Mouse (Mus musculus): Measurements from ENCODE around the gene 9630041A04Rik.

- TF ChIP-seq CTCF (IDR thresholded peaks at IDR 0.05; ENCODE audit: extremely low read depth, insufficient read depth, insufficient read length, insufficient replicate concordance) (no peak), POLR2A (IDR thresholded peaks at IDR 0.05; ENCODE audit: low read depth, low read length) (no peak)
Observed at GRCm38 (mm10) chr9:101841101-101841500, 20.5 kb upstream of the 9630041A04Rik start.
